Mouse (Mus musculus): ENCODE data around the gene Vat1.
"Not testable (repeated sequence)": the region's sequence is repeated elsewhere in the genome, so short reads cannot be mapped to it uniquely, and the experiment has no call there.

Gene Vat1

DNA sequence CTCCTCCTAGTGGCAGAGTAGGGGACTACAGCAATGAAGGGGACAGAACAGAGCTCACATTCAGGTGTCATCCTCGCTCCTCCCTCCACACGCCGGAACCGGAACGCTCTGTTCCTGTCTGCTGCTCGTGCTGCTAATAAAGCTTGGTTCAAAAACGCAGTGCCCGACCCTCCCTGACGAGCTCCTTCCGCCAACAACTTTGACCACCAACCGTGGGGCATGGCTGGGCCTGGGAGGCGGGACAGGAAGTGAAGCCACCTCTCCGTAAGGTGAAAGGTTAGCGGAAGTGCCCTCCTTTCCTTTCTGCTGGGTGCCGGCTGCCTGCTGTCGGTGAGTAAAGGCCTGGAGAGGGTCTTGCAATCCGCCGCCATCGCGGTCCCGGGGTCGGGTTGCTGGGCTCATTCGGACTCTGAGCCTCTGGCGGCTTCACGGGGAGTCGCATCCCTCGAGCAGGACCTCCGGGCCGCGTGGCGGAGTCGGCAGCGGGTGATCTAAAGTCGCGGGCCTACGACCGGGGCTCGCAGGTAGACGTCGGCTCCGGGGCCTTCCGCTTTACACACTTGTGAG, 23.8 kb downstream of the Vat1 start, which contains the start of gene Rpl27:
Gene Rpl27, plus strand, starts transcription at position 172 of the 567 bp plus-strand sequence.
- in situ Hi-C loops (cut with MboI, MseI), result no loop called here

DNA sequence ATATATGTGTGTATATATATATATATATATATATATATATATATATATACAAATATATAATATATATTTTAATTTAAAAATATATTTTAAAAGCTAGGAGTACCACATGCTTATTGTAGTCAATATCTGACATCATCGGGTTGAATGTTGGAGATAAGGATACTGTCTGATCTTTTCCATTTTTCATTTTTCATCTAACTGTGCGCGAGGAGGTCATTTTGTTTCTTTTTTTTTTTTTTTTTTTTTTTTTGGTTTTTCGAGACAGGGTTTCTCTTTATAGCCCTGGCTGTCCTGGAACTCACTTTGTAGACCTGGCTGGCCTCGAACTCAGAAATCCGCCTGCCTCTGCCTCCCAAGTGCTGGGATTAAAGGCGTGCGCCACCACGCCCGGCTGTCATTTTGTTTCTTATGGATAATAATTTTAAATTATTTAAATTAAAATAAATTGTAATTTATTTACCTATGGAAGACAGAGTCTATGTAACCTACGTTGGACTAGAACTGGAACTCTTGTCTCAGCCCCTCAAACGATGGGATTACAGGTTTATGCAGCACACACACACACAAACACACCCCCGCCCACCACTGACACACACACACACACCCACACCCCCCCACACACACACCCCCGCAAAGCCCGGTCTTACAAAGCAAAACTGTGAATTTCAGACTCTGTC, 24.4 kb downstream of the Vat1 start:
- in situ Hi-C loops (cut with MboI, MseI), result not testable (repeated sequence)

GRCm38 (mm10) chr11:101438006-101438405, 28.0 kb downstream of the Vat1 start:
- in situ Hi-C loops (cut with MboI, MseI), result not testable (repeated sequence)

DNA sequence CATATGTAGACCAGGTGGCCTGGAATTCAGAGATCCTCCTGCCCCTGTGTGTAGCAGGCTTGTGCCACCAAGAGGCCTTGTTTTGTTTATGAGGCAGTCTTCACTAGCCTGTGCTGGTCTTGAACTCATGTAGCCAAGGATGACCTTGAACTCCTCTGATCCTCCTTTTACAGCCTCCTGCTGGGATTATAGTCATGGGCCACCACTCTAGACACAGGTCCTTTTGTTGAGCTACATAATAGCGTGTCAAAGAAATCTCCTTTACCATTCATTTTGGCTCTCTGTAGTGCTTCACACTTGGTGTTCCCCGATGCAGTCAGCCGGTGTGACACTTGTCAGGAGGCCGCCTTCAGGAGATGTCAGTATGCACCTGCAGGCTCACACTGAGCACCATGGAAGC, 29.1 kb downstream of the Vat1 start:
- in situ Hi-C loops (cut with MboI, MseI), result no loop called here

DNA sequence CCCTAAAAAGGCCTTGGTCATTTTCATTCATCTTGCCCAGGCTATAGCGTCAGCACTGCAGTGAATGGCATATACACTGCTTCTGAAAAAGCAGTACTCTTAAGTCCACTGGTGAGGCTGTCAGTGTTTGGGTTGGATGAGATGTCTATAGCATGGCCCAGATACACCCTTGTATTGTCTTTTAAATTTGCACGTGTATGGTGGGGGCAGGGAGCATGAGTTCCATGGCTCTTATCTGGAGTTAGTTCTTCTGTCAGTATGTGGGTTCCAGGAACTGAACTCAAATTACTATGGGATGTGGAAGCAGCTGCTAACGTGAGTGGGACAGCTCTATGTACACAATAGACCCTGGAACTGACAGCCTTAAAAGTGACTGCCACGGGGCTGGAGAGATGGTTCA, 30.2 kb downstream of the Vat1 start:
- in situ Hi-C loops (cut with MboI, MseI), result no loop called here

GRCm38 (mm10) chr11:101433396-101433795, 32.6 kb downstream of the Vat1 start:
- in situ Hi-C loops (cut with MboI, MseI), result no loop called here

GRCm38 (mm10) chr11:101431327-101431726, 34.7 kb downstream of the Vat1 start:
- in situ Hi-C loops (cut with MboI, MseI), result no loop called here

GRCm38 (mm10) chr11:101426165-101426564, 39.9 kb downstream of the Vat1 start:
- in situ Hi-C loops (cut with MboI, MseI), result no loop called here

DNA sequence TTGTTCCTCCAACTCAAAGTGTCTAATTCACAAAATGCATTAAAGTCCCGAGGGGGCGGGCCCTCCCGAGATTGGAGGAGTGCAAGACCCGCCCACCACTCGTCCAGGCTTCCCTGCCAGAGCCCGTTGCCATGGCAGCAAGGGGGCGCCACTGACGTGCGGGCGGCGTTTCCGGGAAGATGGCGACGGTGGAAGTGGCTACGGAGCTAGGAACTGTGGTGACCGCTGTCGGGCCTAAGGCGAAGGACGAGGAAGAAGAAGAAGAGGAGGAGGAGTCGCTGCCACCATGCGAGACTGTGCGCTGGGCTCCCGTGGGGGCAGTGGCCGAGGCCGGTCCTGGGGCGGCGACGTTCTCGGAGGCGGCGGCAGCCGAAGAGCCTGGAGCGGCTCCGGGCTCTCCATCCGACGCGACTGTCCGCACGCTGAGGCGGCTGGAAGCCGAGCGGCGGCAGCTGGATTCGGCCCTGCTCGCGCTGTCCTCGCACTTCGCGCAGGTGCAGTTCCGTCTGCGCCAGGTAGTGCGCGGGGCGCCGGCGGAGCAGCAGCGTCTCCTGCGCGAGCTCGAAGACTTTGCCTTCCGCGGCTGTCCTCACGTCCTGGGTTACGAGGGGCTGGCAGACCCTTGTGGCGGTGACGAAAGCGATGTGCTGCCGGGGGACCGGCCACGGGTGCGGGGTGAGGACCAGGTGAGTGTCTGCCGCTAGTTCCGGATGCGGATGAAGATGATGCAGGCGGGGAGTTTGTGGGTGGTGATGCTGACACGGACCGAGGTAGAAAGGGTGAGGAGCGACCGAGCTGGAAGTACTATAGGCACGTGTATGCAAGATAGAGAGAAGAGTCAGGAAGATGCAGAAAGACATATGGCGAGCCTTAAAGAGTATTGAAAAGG, 40.9 kb downstream of the Vat1 start, which contains the start of the genes Rundc1 and Ptges3l:
Gene Rundc1, plus strand, starts transcription at position 161 of the 889 bp plus-strand sequence.
Gene Ptges3l, minus strand, starts transcription at position 409 of the 889 bp plus-strand sequence.
- in situ Hi-C loops (cut with MboI, MseI), result no loop called here

DNA sequence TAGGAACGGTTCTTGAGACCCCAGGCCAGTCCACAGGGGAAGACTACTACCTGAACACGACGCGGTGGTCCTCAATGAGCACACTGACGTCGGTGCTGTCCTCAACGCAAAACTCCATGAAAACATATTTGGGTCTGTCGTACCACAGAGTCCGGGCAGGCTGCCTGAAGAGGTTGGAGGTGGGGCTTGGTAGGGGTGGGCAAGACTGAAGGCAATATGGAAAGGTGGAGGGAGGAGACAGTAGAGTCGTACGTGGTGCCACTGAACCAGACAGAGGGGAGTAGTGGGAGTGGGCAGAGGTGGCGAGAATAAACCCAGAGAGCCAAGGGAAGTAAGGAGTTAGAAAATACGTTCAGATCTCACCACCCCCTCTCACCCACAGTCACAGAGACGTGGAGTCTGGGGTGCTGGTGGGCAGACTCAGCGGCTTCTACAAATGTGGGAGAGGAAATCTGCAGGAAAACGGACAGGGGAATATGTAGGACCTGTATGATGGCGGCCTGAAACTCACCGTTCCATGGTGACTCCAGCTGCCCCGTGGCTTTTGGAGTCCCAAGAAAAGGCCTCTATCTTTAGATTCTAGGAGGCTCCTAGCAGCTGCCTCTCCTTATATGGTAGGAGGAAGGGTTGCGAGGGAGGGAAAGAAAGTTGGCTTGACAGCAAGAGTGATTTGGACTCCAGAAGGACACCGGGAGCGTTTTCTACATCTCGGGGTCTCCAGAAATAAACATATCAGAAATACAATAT, 41.8 kb downstream of the Vat1 start, which contains the start of gene Gm27029:
Gene Gm27029, minus strand, starts transcription at position 692 of the 747 bp plus-strand sequence.
- in situ Hi-C loops (cut with MboI, MseI), result no loop called here

DNA sequence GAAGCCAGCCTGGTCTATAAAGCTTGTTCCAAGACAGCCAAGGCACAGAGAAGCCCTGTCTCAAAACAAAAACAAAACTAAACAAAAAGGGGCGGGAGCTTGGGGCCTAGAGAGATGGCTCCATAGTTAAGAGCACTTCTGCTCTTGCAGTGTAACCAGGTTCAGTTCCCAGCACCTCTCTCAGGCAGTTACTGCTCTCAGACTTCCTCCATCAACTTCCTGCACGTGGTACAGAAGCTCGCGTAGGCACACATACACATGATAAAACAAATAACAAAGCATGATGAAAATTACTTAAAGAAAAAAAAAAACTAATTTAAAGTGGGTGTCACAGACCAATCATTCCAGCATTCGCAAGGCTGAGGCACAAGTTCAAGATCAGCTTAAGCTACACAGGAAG, 45.9 kb downstream of the Vat1 start:
- in situ Hi-C loops (cut with MboI, MseI), result no loop called here

DNA sequence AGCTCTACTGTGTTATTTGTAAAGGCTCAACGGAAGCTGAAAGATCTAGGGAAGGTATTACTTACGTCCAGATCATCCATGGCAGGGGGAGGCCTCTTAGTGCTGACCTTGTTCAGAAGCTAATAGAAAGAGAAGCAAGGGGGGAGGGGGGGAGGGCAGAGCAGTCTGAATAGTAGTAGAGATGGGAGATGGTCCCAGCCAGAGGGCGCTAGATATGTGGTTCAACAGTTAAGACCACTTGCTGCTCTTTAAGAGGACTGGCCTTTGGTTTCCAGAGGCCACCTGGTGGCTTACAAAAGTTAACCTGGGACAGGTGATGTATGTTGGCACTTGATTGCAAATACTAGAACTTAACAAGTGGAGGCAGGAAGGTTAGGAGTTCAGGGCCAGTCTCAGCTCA, 46.4 kb downstream of the Vat1 start:
- in situ Hi-C loops (cut with MboI, MseI), result no loop called here

DNA sequence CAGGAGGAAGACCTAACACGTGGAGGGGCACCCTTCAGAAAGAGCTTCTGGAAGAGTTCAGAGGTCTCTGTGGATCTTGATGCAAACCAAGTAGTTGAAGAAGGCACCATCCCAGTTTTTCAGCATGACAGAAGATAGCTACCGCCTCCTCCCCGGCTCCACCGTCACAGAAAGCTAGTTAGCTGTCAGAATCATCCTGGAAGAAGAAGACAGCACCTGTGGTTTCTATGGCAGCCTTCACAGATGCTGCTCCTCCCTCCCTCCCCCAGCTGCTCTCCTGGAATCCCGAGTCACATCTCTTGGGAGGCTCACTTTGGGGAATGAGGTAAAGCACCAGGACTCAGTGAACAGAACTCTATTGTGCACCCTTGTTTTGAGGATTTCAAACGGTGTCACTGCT, 47.0 kb downstream of the Vat1 start:
- in situ Hi-C loops (cut with MboI, MseI), result no loop called here

GRCm38 (mm10) chr11:101417101-101417855, 48.8 kb downstream of the Vat1 start, which contains the start of gene Aarsd1:
Gene Aarsd1 (minus strand): TSS chr11:101417615.
- in situ Hi-C loops (cut with MboI, MseI), result no loop called here

GRCm38 (mm10) chr11:101416433-101417100, 49.5 kb downstream of the Vat1 start:
- in situ Hi-C loops (cut with MboI, MseI), result no loop called here

GRCm38 (mm10) chr11:101415306-101415705, 50.7 kb downstream of the Vat1 start:
- in situ Hi-C loops (cut with MboI, MseI), result no loop called here

Measured in T-helper 1 cell (primary cell).